Mouse (Mus musculus) embryonic facial prominence, embryonic 14.5 days (tissue): ENCODE measurements at regions not wholly inside any gene's neighbourhood (a gene's known extent, or its start where the extent isn't known, plus 50 kb on each side); places are given as distances from the start of the nearest gene placed in this dataset.

Source experiments
- ATAC-seq: fragments of 200-750 bp; cut with Nextera tagmentation; 2 replicates; pipeline ENCODE4 v1.8.0; 2017; ENCODE audit warnings: low read depth, moderate number of reproducible peaks, moderate TSS enrichment
- DNase-seq: peaks from one replicate; pipeline ENCODE4 v3.0.0-alpha.2; 2015; ENCODE audit warnings: low spot score
- H3K27ac ChIP-seq: fragments of 300-500 bp; sonication (generic); replicated peaks from 2 replicates; pipeline ENCODE4 v1.5.1; 2014; ENCODE audit warnings: low read depth, mild to moderate bottlenecking, low read length, moderate library complexity
- H3K27me3 ChIP-seq: fragments of 300-500 bp; sonication (generic); replicated peaks from 2 replicates; pipeline ENCODE4 v1.6.1; 2014; ENCODE audit warnings: low read length; ENCODE audit not compliant: control insufficient read depth, insufficient read depth
- H3K36me3 ChIP-seq: fragments of 300-500 bp; sonication (generic); 2 replicates; pipeline ENCODE4 v1.6.1; 2014; ENCODE audit warnings: low read length, mixed read lengths; ENCODE audit not compliant: control insufficient read depth, insufficient read depth
- H3K4me1 ChIP-seq: fragments of 300-500 bp; sonication (generic); 2 replicates; pipeline ENCODE4 v1.6.1; 2014; ENCODE audit warnings: antibody characterized with exemption, low read length; ENCODE audit not compliant: control insufficient read depth, insufficient read depth
- H3K4me2 ChIP-seq: fragments of 300-500 bp; sonication (generic); 2 replicates; pipeline ENCODE4 v1.6.1; 2014; ENCODE audit warnings: low read depth, mild to moderate bottlenecking, low read length, moderate library complexity, mixed read lengths
- H3K4me3 ChIP-seq: fragments of 300-500 bp; sonication (generic); 2 replicates; pipeline ENCODE4 v1.5.1; 2014; ENCODE audit warnings: low read depth, mild to moderate bottlenecking, low read length
- H3K9ac ChIP-seq: fragments of 300-500 bp; sonication (generic); 2 replicates; pipeline ENCODE4 v1.6.1; 2014; ENCODE audit warnings: low read depth, mild to moderate bottlenecking, low read length, moderate library complexity, mixed read lengths
- H3K9me3 ChIP-seq: fragments of 300-500 bp; sonication (generic); 2 replicates; pipeline ENCODE4 v1.6.1; 2016; ENCODE audit warnings: low read length; ENCODE audit not compliant: control insufficient read depth
- WGBS: fragments of 180-500 bp; shearing (Covaris S2); extraction: QIAGEN DNeasy Blood & Tissue Kit; methylation state at CpG from one replicate; pipeline ENCODE4 v1.1.7; 2014; 5-methylcytosine and 5-hydroxymethylcytosine counted together

GRCm38 (mm10) chr8:126669919-126670318 is 76.1 kb upstream of the Irf2bp2 start:
- no peak overlapping the region for H3K27ac ChIP-seq
- H3K4me1 ChIP-seq = peaks cover 43% of the 10 kb centered on the region
- H3K4me2 ChIP-seq = no peak overlapping the region
- H3K36me3 ChIP-seq = no peaks in the 10 kb centered on the region
- WGBS = 84% methylated on average over 9 of the region's 9 CpGs
- H3K4me3 ChIP-seq = no peak overlapping the region
- ATAC-seq = no peak
- no peaks in the 10 kb centered on the region for H3K27me3 ChIP-seq
- no peak overlapping the region for H3K9ac ChIP-seq
- DNase-seq = no peak
- H3K9me3 ChIP-seq = no peaks in the 10 kb centered on the region

GRCm38 (mm10) chr8:126669154-126669553 is 75.4 kb upstream of the Irf2bp2 start:
- DNase-seq (no peak), ATAC-seq (no peak)
- WGBS = 55% methylated on average over 6 of the region's 6 CpGs
- no peak overlapping the region for H3K4me2 ChIP-seq
- H3K9me3 ChIP-seq = no peaks in the 10 kb centered on the region
- H3K36me3 ChIP-seq = no peaks in the 10 kb centered on the region
- H3K27ac ChIP-seq = peak overlapping the region; percentile 99
- H3K4me1 ChIP-seq = peaks cover 51% of the 10 kb centered on the region
- H3K9ac ChIP-seq = no peak overlapping the region
- no peaks in the 10 kb centered on the region for H3K27me3 ChIP-seq
- H3K4me3 ChIP-seq = no peak overlapping the region

GRCm38 (mm10) chr8:126668657-126669025 is 74.9 kb upstream of the Irf2bp2 start:
- no peak overlapping the region for H3K4me2 ChIP-seq
- no peaks in the 10 kb centered on the region for H3K36me3 ChIP-seq
- H3K27ac ChIP-seq = peak overlapping the region; percentile 99
- H3K9ac ChIP-seq = 0 out of 2 replicates have a peak overlapping the region, but pooled peaks have one; percentile 1
- peaks cover 56% of the 10 kb centered on the region for H3K4me1 ChIP-seq
- WGBS = 52% methylated on average over 5 of the region's 5 CpGs
- DNase-seq = no peak
- no peak for ATAC-seq
- no peaks in the 10 kb centered on the region for H3K27me3 ChIP-seq
- no peaks in the 10 kb centered on the region for H3K9me3 ChIP-seq
- no peak overlapping the region for H3K4me3 ChIP-seq

- WGBS = 30% methylated on average over 16 of the region's 16 CpGs
- peak; percentile 94 for DNase-seq
These were observed 74.2 kb upstream of the Irf2bp2 start for GRCm38 (mm10) chr8:126667721-126668656.

GRCm38 (mm10) chr8:126667086-126667720 is 73.4 kb upstream of the Irf2bp2 start:
- Histone ChIP-seq H3K4me1 (peaks cover 70% of the 10 kb centered on the region), H3K4me3 (0 out of 2 replicates have a peak overlapping the region, but pooled peaks have one; percentile 8)
- ATAC-seq = no peak

More at GRCm38 (mm10) chr8:126667721-126668656, 74.2 kb upstream of the Irf2bp2 start:
- no peaks in the 10 kb centered on the region for H3K36me3 ChIP-seq
- no peaks in the 10 kb centered on the region for H3K9me3 ChIP-seq
- peak overlapping the region; percentile 26; the same call in 1 of the 2 replicates for H3K9ac ChIP-seq
- H3K4me2 ChIP-seq = peak overlapping the region; percentile 49; the same call in 1 of the 2 replicates
- H3K27me3 ChIP-seq = no peaks in the 10 kb centered on the region
- H3K4me3 ChIP-seq = no peak overlapping the region
- peaks cover 63% of the 10 kb centered on the region for H3K4me1 ChIP-seq
- ATAC-seq = peak; percentile 8; the same call in 1 of the 2 replicates
- peak overlapping the region; percentile 99 for H3K27ac ChIP-seq

GRCm38 (mm10) chr8:126666327-126667085 is 72.7 kb upstream of the Irf2bp2 start:
- 0 out of 2 replicates have a peak overlapping the region, but pooled peaks have one; percentile 8 for H3K4me3 ChIP-seq
- DNase-seq (peak; percentile 100), ATAC-seq (peak; percentile 92)
- peak overlapping the region; percentile 51 for H3K9ac ChIP-seq
- H3K27me3 ChIP-seq = no peaks in the 10 kb centered on the region
- WGBS = 0% methylated on average over 15 of the region's 15 CpGs
- peaks cover 77% of the 10 kb centered on the region for H3K4me1 ChIP-seq
- H3K4me2 ChIP-seq = peak overlapping the region; percentile 49
- no peaks in the 10 kb centered on the region for H3K36me3 ChIP-seq
- no peaks in the 10 kb centered on the region for H3K9me3 ChIP-seq
- peak overlapping the region; percentile 99 for H3K27ac ChIP-seq

More at GRCm38 (mm10) chr8:126667086-126667720, 73.4 kb upstream of the Irf2bp2 start:
- H3K27ac ChIP-seq = peak overlapping the region; percentile 99
- peak overlapping the region; percentile 49 for H3K4me2 ChIP-seq
- WGBS = 29% methylated on average over 12 of the region's 12 CpGs
- no peaks in the 10 kb centered on the region for H3K9me3 ChIP-seq
- no peak for DNase-seq
- H3K27me3 ChIP-seq = no peaks in the 10 kb centered on the region
- peak overlapping the region; percentile 26 for H3K9ac ChIP-seq
- H3K36me3 ChIP-seq = no peaks in the 10 kb centered on the region

GRCm38 (mm10) chr8:126665581-126666241 is 71.9 kb upstream of the Irf2bp2 start:
- Histone ChIP-seq H3K4me2 (peak overlapping the region; percentile 49), H3K27me3 (no peaks in the 10 kb centered on the region), H3K4me3 (peak overlapping the region; percentile 12; the same call in 1 of the 2 replicates), H3K9me3 (no peaks in the 10 kb centered on the region), H3K9ac (peak overlapping the region; percentile 51), H3K4me1 (peaks cover 85% of the 10 kb centered on the region), H3K27ac (peak overlapping the region; percentile 99), H3K36me3 (no peaks in the 10 kb centered on the region)
- peak; percentile 88 for DNase-seq
- WGBS = 7% methylated on average over 18 of the region's 18 CpGs
- no peak for ATAC-seq
